Mouse (Mus musculus): ENCODE results near the gene Syt7. TPM values are rescaled to one million over a fixed set of nuclear protein-coding genes. Genes with fewer than 3 reads are reported as not detected.

The Syt7 gene
- total and polyA plus RNA-seq, 2 experiments from 2014 or later: 19.2 to 110 TPM

DNA sequence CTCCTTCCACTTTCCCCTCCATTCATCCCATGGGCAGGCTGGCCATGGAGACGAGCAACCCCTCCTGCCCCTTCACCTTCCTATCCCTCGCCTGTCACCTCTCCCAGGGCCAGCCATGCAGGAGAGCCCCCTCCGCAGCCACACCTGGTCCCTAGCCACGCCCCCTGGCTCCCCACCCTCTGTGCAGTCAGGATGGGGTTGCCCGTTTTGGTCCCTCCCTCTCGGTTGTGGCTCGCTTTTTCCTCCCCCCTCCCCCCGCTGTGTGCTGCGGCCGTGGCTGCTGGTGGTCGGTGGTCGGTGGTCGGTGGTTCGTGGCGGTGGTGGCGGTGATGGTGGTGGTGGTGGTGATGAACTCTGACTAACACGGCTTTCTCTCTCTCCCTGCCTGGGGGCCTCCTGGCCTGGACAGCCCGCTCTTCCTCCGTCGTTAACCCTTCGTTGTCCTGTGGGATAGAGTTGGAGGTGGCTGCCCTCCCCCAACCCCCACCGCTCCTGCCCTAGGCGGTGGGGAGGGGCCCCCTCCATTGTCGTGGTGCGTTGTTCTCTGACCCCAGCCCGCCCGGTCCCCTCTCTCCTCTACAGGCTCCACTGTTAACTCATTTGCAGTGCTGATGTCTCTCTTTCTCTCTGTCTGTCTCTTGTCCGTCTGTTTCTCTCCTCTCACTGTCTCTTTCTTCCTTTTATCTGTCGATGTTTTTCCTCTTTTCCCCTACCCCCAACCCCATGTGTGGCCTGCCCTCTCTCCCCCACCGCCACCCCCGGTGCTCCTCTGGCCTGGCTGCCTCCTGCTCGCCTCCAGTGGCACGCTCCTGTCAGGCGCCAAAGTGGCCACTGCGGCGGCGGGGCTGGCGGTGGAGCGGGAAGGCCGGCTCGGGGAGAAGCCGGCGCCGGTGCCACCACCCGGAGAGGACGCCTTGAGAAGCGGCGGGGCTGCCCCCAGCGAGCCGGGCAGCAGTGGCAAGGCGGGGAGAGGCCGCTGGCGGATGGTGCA lies 33.4 kb downstream of the Syt7 start:
- Histone ChIP-seq H3K27me3 (ENCODE audit: insufficient read depth, low read length) (no peaks in the 10 kb centered on the region), H3K9ac (no peak overlapping the region), H3K9me3 (ENCODE audit: low read length) (no peaks in the 10 kb centered on the region), H3K4me1 (ENCODE audit: insufficient read depth) (no peaks in the 10 kb centered on the region), H3K4me3 (ENCODE audit: low read depth, low read length) (no peak overlapping the region; the same call in 1 of the 2 replicates), H3K4me2 (ENCODE audit: low read depth) (peak overlapping the region; percentile 35), H3K36me3 (ENCODE audit: insufficient read depth) (peaks cover 11% of the 10 kb centered on the region; the same call in 1 of the 2 replicates), H3K27ac (ENCODE audit: low read depth, low read length) (no peak overlapping the region)
- ATAC-seq: peak; percentile 4; the same call in 1 of the 2 replicates
- WGBS: 10% methylated on average over 53 of the region's 53 CpGs
- no peak for TF ChIP-seq CTCF (IDR thresholded peaks at IDR 0.05; ENCODE audit: low read depth)
- DNase-seq: no peak

DNA sequence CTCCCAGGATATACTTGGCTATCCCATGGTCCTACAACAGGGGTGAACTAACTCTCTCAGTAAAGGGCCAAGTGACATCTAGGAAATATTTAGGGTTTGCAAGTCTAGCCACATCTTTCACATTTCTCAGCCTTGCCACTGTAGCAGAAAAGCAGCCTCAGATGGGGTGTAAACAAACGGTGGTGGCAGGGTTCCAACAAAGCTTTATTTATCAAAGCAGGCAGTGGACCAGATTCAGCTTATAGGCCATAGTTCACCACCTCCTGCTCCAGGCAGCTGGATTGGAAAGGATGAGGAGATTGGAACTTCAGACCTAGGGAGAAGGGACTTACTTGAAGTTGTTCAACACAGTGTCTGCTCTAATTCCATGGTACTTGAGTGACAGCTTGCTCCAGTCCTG lies 35.9 kb downstream of the Syt7 start:
- H3K27me3 ChIP-seq (ENCODE audit: insufficient read depth, low read length): no peaks in the 10 kb centered on the region
- H3K4me3 ChIP-seq (ENCODE audit: low read depth, low read length): no peak overlapping the region
- no peak overlapping the region for H3K4me2 ChIP-seq (ENCODE audit: low read depth)
- no peak overlapping the region for H3K9ac ChIP-seq
- no peak for TF ChIP-seq CTCF (IDR thresholded peaks at IDR 0.05; ENCODE audit: low read depth)
- no peak overlapping the region for H3K27ac ChIP-seq (ENCODE audit: low read depth, low read length)
- ATAC-seq (no peak), DNase-seq (no peak)
- peaks cover 13% of the 10 kb centered on the region; the same call in 1 of the 2 replicates for H3K36me3 ChIP-seq (ENCODE audit: insufficient read depth)
- H3K4me1 ChIP-seq (ENCODE audit: insufficient read depth): no peaks in the 10 kb centered on the region
- WGBS: 23% methylated on average over 1 of the region's 1 CpGs
- H3K9me3 ChIP-seq (ENCODE audit: low read length): no peaks in the 10 kb centered on the region

DNA sequence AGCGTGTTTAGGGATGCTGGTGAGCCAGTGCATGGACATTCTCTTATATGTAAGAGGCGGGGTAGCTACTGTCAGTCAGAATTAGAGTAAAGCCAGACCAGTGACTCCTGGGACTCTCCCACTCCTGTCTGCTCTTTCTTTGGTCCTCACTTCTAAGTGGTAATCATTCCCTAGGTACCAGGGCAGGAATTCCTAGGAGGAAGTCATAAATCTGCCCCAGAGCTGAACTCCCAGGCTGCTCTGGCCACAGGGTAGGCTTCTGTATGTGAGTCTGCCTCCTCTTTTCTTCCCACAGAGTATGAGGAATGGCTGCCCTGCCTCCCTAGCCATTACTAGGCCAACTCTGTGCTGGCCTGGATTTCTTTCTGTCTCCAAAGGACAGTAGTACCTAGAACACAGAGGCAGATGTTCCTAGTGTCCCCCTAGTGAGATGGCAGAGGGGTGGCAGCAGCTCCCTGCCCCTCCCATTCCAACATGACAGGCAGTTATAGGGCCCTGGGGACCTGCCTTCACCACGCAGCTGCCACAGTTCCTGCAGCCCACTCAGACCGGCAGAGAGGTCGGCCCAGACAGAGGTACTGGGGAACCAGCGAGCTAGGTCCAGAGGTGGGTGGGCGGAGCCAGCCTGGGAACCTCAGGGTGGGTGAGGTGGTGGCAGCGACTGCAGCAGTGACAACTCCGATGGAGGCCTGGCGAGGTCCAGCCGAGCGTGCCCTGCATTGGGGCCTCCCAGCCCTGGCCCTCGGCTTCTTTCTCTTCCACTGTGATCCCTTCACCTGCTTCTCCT lies 36.8 kb downstream of the Syt7 start:
- Histone ChIP-seq H3K9me3 (ENCODE audit: low read length) (no peaks in the 10 kb centered on the region), H3K4me2 (ENCODE audit: low read depth) (no peak overlapping the region), H3K9ac (no peak overlapping the region), H3K27ac (ENCODE audit: low read depth, low read length) (no peak overlapping the region), H3K4me1 (ENCODE audit: insufficient read depth) (no peaks in the 10 kb centered on the region), H3K36me3 (ENCODE audit: insufficient read depth) (peaks cover 13% of the 10 kb centered on the region; the same call in 1 of the 2 replicates), H3K27me3 (ENCODE audit: insufficient read depth, low read length) (no peaks in the 10 kb centered on the region), H3K4me3 (ENCODE audit: low read depth, low read length) (no peak overlapping the region)
- 55% methylated on average over 13 of the region's 13 CpGs for WGBS
- DNase-seq: no peak
- TF ChIP-seq CTCF (IDR thresholded peaks at IDR 0.05; ENCODE audit: low read depth): no peak
- no peak for ATAC-seq

DNA sequence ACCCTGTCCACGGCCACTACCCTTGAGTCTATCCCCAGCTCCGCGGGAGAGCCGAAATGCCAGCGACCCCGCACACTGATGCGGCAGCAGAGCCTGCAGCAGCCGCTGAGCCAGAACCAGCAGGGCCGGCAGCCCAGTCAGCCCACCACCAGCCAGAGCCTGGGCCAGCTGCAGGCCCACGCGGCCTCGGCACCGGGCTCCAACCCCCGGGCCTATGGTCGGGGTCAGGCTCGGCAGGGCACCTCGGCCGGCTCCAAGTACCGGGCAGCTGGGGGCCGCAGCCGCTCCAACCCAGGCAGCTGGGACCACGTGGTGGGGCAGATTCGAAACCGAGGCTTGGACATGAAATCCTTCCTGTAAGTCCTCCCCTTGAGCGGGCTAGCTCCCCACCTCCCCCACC lies 37.4 kb downstream of the Syt7 start:
- no peak overlapping the region for H3K27ac ChIP-seq (ENCODE audit: low read depth, low read length)
- no peaks in the 10 kb centered on the region for H3K27me3 ChIP-seq (ENCODE audit: insufficient read depth, low read length)
- 52% methylated on average over 25 of the region's 25 CpGs for WGBS
- H3K9me3 ChIP-seq (ENCODE audit: low read length): no peaks in the 10 kb centered on the region
- ATAC-seq (no peak), DNase-seq (no peak)
- no peaks in the 10 kb centered on the region for H3K4me1 ChIP-seq (ENCODE audit: insufficient read depth)
- H3K4me2 ChIP-seq (ENCODE audit: low read depth): no peak overlapping the region
- H3K4me3 ChIP-seq (ENCODE audit: low read depth, low read length): no peak overlapping the region
- no peak overlapping the region for H3K9ac ChIP-seq
- peaks cover 13% of the 10 kb centered on the region; the same call in 1 of the 2 replicates for H3K36me3 ChIP-seq (ENCODE audit: insufficient read depth)
- TF ChIP-seq CTCF (IDR thresholded peaks at IDR 0.05; ENCODE audit: low read depth): no peak

GRCm38 (mm10) chr19:10426793-10427192 lies 37.9 kb downstream of the Syt7 start:
- Histone ChIP-seq H3K36me3 (ENCODE audit: insufficient read depth) (peaks cover 13% of the 10 kb centered on the region; the same call in 1 of the 2 replicates), H3K4me2 (ENCODE audit: low read depth) (no peak overlapping the region), H3K9me3 (ENCODE audit: low read length) (no peaks in the 10 kb centered on the region), H3K4me3 (ENCODE audit: low read depth, low read length) (no peak overlapping the region), H3K4me1 (ENCODE audit: insufficient read depth) (no peaks in the 10 kb centered on the region), H3K27ac (ENCODE audit: low read depth, low read length) (no peak overlapping the region), H3K9ac (no peak overlapping the region), H3K27me3 (ENCODE audit: insufficient read depth, low read length) (no peaks in the 10 kb centered on the region)
- ATAC-seq: no peak
- no peak for TF ChIP-seq CTCF (IDR thresholded peaks at IDR 0.05; ENCODE audit: low read depth)
- DNase-seq: no peak
- WGBS: 49% methylated on average over 6 of the region's 6 CpGs

- H3K4me3 ChIP-seq (ENCODE audit: low read depth, low read length): no peak overlapping the region
Measured at GRCm38 (mm10) chr19:10427431-10427830, 38.5 kb downstream of the Syt7 start.

More at GRCm38 (mm10) chr19:10427431-10427830, 38.5 kb downstream of the Syt7 start:
- DNase-seq (no peak), ATAC-seq (no peak)
- Histone ChIP-seq H3K36me3 (ENCODE audit: insufficient read depth) (peaks cover 13% of the 10 kb centered on the region; the same call in 1 of the 2 replicates), H3K27ac (ENCODE audit: low read depth, low read length) (no peak overlapping the region), H3K4me2 (ENCODE audit: low read depth) (no peak overlapping the region), H3K27me3 (ENCODE audit: insufficient read depth, low read length) (no peaks in the 10 kb centered on the region), H3K9ac (no peak overlapping the region), H3K9me3 (ENCODE audit: low read length) (no peaks in the 10 kb centered on the region), H3K4me1 (ENCODE audit: insufficient read depth) (no peaks in the 10 kb centered on the region)
- WGBS: 81% methylated on average over 9 of the region's 9 CpGs
- TF ChIP-seq CTCF (IDR thresholded peaks at IDR 0.05; ENCODE audit: low read depth): no peak
